Mouse (Mus musculus): ENCODE measurements around the gene Ndufaf2.
A peak's percentile ranks its signal among the peaks of the same experiment; 100 is the strongest.

Gene Ndufaf2

GRCm38 (mm10) chr13:107959891-107960290 lies 198.5 kb downstream of the Ndufaf2 start:
- DNase-seq, result no peak

GRCm38 (mm10) chr13:107956246-107956645 lies 202.2 kb downstream of the Ndufaf2 start:
- no peak for DNase-seq

- peak; percentile 35 for DNase-seq
Observed at GRCm38 (mm10) chr13:107955327-107956110, 202.9 kb downstream of the Ndufaf2 start.

- no peak for DNase-seq
Observed at GRCm38 (mm10) chr13:107954445-107955261, 203.8 kb downstream of the Ndufaf2 start.

- DNase-seq, result peak; percentile 5
Observed at GRCm38 (mm10) chr13:107954100-107954444, 204.4 kb downstream of the Ndufaf2 start.

All from thymus, postnatal 25 days (tissue).